Mouse (Mus musculus) liver, embryonic 14.5 days (tissue): ENCODE results near the gene Zfp324.

Experiments used
- CTCF ChIP-seq: IDR thresholded peaks from 2 replicates; pipeline ENCODE4 v1.5.1; 2016; ENCODE audit warnings: antibody characterized with exemption, low read depth, control low read depth
- EP300 ChIP-seq: IDR thresholded peaks from 2 replicates; pipeline ENCODE4 v1.6.1; 2016; ENCODE audit warnings: antibody characterized with exemption, low read depth

DNA sequence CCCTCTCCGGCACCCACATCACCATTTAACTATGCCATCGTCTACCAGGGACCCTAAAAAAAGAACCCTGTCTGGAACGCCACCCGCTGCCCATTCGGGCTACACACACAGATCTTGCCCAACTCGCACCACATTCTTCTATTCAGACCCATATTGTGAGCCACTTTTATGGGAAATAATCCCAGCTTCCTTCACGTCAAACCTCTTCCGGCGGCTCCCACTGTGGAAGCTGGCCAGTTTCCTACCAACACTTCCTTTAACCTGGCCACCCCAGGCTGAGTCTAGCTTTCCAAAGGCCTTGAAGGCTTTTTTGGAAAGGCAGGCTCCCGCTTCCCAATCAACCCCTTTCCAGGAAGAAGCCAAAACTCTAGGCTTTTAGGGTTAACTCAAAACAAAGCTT, 40.9 kb downstream of the Zfp324 start:
- TF ChIP-seq CTCF (no peak), EP300 (no peak)
